Mouse (Mus musculus): ENCODE data around the gene Myh14.

- no peak for TF ChIP-seq EP300 (IDR thresholded peaks at IDR 0.05; ENCODE audit: low read length)
- TF ChIP-seq POLR2A (IDR thresholded peaks at IDR 0.05; ENCODE audit: low read depth, low read length) = no peak
- TF ChIP-seq MAFK (IDR thresholded peaks at IDR 0.05; ENCODE audit: insufficient replicate concordance, low read length) = no peak
- TF ChIP-seq CTCF (conservative IDR thresholded peaks at IDR 0.05 in 1 of 2, IDR thresholded peaks at IDR 0.05 in 1 of 2; ENCODE audit: low read depth in 2 of 2, low read length in 2 of 2) = no peak
Measured at GRCm38 (mm10) chr7:44612192-44612591, 58.5 kb downstream of the Myh14 start.

Measured in CH12.LX (cell line).